Mouse (Mus musculus) adrenal gland, postnatal 10 days (tissue): ENCODE measurements around the gene Smu1. TPM values are rescaled to one million over a fixed set of nuclear protein-coding genes. Genes with fewer than 3 reads are reported as not detected.

Source experiments
- DNase-seq: peaks from one replicate; pipeline ENCODE4 v3.0.0; 2021; ENCODE audit warnings: mixed read lengths
- long read RNA-seq, 2 experiments: library from polyadenylated mRNA; stranded (forward); transcript quantifications; one replicate each; pipeline ENCODE4 v2.0.0; 2021
- total RNA-seq, 2 experiments: library from RNA; stranded (reverse); gene quantifications; 2 replicates each; pipeline ENCODE4 v1.2.3; 2021

The Smu1 gene
- 10 to 100 TPM; 57.2 to 62.3 TPM for total RNA-seq
- long read RNA-seq, experiment 1, transcript Smu1-201 (12 exons, 2,418 nt), result major isoform, 175 of 189 reads
- long read RNA-seq, experiment 1, partial matches to known transcripts, result 7 of 189 reads
- long read RNA-seq, experiment 1, other reads (novel, unspliced or antisense), result 7 of 189 reads
- long read RNA-seq, experiment 2, transcript Smu1-201 (12 exons, 2,418 nt), result major isoform, 72 of 82 reads
- long read RNA-seq, experiment 2, partial matches to known transcripts, result 4 of 82 reads
- long read RNA-seq, experiment 2, other reads (novel, unspliced or antisense), result 6 of 82 reads

GRCm38 (mm10) chr4:40757780-40758420 lies at the start of gene Smu1:
Smu1 (minus strand) TSS chr4:40757923.
- peak; percentile 99 for DNase-seq

- no peak for DNase-seq
These were observed 49.7 kb upstream of the Smu1 start for GRCm38 (mm10) chr4:40807382-40807781.

GRCm38 (mm10) chr4:40805401-40805800 lies 47.7 kb upstream of the Smu1 start:
- DNase-seq, result no peak

GRCm38 (mm10) chr4:40802787-40803186 lies 45.1 kb upstream of the Smu1 start:
- no peak for DNase-seq

GRCm38 (mm10) chr4:40801908-40802307 lies 44.2 kb upstream of the Smu1 start:
- no peak for DNase-seq

GRCm38 (mm10) chr4:40800873-40801272 lies 43.1 kb upstream of the Smu1 start:
- DNase-seq, result no peak

- peak; percentile 89 for DNase-seq
These were observed 41.3 kb upstream of the Smu1 start for GRCm38 (mm10) chr4:40798833-40799555.

- no peak for DNase-seq
These were observed 38.0 kb upstream of the Smu1 start for GRCm38 (mm10) chr4:40795761-40796160.

GRCm38 (mm10) chr4:40794320-40794719 lies 36.6 kb upstream of the Smu1 start:
- no peak for DNase-seq

GRCm38 (mm10) chr4:40791176-40791575 lies 33.5 kb upstream of the Smu1 start:
- no peak for DNase-seq

GRCm38 (mm10) chr4:40786578-40786977 lies 28.9 kb upstream of the Smu1 start:
- no peak for DNase-seq

- no peak for DNase-seq
These were observed 28.0 kb upstream of the Smu1 start for GRCm38 (mm10) chr4:40785620-40786166.

- peak; percentile 58 for DNase-seq
These were observed 26.9 kb upstream of the Smu1 start for GRCm38 (mm10) chr4:40784556-40785169.

- no peak for DNase-seq
These were observed 25.3 kb upstream of the Smu1 start for GRCm38 (mm10) chr4:40783049-40783448.

GRCm38 (mm10) chr4:40781797-40782495 lies 24.2 kb upstream of the Smu1 start:
- DNase-seq, result no peak

GRCm38 (mm10) chr4:40781143-40781542 lies 23.4 kb upstream of the Smu1 start:
- DNase-seq, result no peak

GRCm38 (mm10) chr4:40778656-40779055 lies 20.9 kb upstream of the Smu1 start:
- peak; percentile 44 for DNase-seq

- DNase-seq, result no peak
These were observed 19.4 kb upstream of the Smu1 start for GRCm38 (mm10) chr4:40777116-40777515.

- no peak for DNase-seq
These were observed 18.7 kb upstream of the Smu1 start for GRCm38 (mm10) chr4:40776416-40776815.

GRCm38 (mm10) chr4:40774279-40775259 lies 16.8 kb upstream of the Smu1 start:
- DNase-seq, result peak; percentile 86

- DNase-seq, result no peak
These were observed 2.2 kb upstream of the Smu1 start for GRCm38 (mm10) chr4:40759876-40760275.
